Mouse (Mus musculus) spleen, adult 2 months (tissue): ENCODE measurements at regions not wholly inside any gene's neighbourhood (a gene's known extent, or its start where the extent isn't known, plus 50 kb on each side); places are given as distances from the start of the nearest gene placed in this dataset.

Source experiments
- CTCF ChIP-seq: fragments of 200-500 bp; IDR thresholded peaks from 2 replicates; pipeline ENCODE4 v1.5.1; 2011; ENCODE audit warnings: mild to moderate bottlenecking, inconsistent platforms; ENCODE audit not compliant: insufficient read depth, insufficient read length, insufficient replicate concordance; ENCODE audit errors: extremely low read depth
- POLR2A ChIP-seq: fragments of 200-500 bp; IDR thresholded peaks from 2 replicates; pipeline ENCODE4 v1.6.1; 2011; ENCODE audit warnings: low read depth, low read length, inconsistent platforms

GRCm38 (mm10) chr1:152214376-152214775 lies 124.5 kb upstream of the 1700025G04Rik start:
- TF ChIP-seq CTCF (no peak), POLR2A (no peak)
